Mouse (Mus musculus) frontal cortex, postnatal 36 days (tissue): ENCODE data around the gene Wdr11.

ENCODE experiments used
- DNase-seq, 2 experiments: peaks; one replicate each; pipeline ENCODE4 v3.0.0; 2022; ENCODE audit warnings: low spot score in 2 of 2

The Wdr11 gene

DNA sequence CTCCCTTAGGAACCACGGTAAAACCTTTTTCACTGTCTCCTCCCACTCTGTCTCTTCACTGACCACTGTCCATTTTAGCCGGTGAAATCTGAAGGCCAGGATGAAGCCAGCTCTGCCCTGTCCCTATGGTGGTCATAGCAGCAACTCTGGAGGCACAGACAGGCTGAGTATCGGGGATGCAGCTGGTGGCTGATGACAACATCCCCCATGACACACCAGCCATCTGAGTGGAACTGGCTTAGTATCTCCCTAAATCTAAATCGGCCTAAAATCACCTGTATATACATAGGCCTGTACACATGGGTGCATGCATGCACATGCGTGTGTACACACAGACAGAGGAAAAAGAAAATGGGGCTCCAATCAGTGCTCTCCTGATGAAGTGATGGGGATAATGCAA lies 93.7 kb downstream of the Wdr11 start:
- no peak for DNase-seq
